Mouse (Mus musculus) adrenal gland, postnatal 36 days (tissue): ENCODE measurements around the gene C1qa. TPM values are rescaled to one million over a fixed set of nuclear protein-coding genes. Genes with fewer than 3 reads are reported as not detected.

Experiments
- DNase-seq, 2 experiments: peaks; one replicate each; pipeline ENCODE4 v3.0.0; 2021; ENCODE audit warnings: mixed read lengths in 1 of 2
- total RNA-seq, 2 experiments: library from RNA; stranded (reverse); gene quantifications; 2 replicates each; pipeline ENCODE4 v1.2.3; 2021

C1qa gene
- total RNA-seq, 2 experiments from 2014 or later: 44.1 to 72.9 TPM

- DNase-seq: no peak
Measured at GRCm38 (mm10) chr4:136904767-136905539, 6.3 kb upstream of the C1qa start.

DNA sequence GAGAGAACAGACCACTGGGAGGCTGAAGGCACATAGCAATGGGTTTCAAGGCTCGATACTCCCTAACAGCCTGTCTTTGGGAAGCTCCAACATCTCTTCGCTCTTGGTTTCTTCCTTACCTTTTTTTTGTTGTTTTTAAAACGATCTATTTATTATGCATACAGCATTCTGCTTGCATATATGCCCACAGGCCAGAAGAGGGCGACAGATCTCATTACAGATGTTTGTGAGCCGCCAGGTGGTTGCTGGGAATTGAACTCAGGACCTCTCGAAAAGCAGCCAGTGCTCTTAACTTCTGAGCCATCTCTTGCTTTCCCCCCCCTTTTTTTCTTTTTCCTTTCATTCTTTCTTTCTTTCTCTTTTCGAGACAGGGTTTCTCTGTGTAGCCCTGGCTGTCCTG is 551 bp upstream of the C1qa start:
- DNase-seq: no peak

GRCm38 (mm10) chr4:136898084-136898598 is 462 bp downstream of the C1qa start:
- DNase-seq: no peak

DNA sequence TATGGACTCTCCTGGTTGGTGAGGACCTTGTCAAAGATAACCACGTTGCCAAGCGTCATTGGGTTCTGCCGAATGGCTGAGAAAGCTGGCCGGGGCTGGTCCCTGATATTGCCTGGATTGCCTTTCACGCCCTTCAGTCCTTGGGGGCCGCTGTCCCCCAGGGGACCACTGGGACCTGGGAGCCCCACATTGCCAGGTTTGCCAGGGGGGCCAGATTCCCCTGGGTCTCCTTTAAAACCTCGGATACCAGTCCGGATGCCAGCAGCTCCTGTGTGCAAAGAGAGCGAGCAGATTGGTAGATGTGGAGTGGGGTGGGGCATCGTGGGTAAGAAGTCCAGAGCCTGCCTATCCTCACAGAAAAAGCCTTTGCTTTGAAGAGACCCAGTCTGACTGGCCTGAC is 2.1 kb downstream of the C1qa start:
- no peak for DNase-seq

DNA sequence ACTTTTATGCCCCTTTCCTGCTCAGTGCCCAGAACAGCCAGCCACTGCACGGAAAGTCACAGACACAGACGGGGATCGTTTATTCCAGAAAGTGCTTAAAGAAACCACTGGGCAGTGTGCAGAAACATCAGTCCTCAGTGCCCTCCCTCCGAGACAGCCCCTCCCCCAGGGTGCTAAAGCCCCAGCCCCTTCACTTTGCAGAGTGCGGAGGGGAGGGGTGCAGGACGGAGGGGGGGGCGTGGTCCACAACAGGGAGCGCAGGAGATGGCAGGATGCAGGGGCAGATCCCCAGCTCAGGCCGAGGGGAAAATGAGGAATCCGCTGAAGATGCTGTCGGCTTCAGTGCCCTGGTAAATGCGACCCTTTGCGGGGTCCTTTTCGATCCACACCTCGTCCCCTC is 2.7 kb downstream of the C1qa start:
- no peak for DNase-seq

- DNase-seq: no peak
Measured at GRCm38 (mm10) chr4:136894821-136895220, 3.8 kb downstream of the C1qa start.

- peak; percentile 24 to 35 for DNase-seq
Measured at GRCm38 (mm10) chr4:136893691-136894543, 4.7 kb downstream of the C1qa start.

DNA sequence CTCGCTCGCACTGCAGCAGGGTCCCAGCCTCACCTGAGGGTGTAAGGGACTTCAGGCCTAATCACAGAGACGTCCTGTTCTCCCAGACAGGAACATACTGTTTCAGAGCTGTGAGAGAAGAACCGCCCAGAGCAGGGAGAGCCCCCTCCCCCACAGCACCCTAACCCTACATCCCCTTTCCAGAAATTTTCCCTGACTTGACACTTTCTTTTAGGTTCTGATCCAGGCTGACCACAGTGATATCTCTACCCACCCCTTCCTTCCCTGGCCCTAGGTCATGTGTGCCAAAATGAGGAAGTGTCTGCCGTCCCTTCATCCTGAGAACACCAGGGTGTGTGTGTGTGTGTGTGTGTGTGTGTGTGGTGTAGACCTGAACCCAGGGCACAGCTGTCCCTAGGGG is 5.8 kb downstream of the C1qa start, which contains the start of gene C1qc:
Gene C1qc (minus strand): TSS at position 255 of the 400 bp plus-strand sequence.
- peak in 1 of 2 experiments; percentile 25 for DNase-seq

- DNase-seq: no peak
Measured at GRCm38 (mm10) chr4:136892371-136892770, 6.2 kb downstream of the C1qa start.

- DNase-seq: no peak
Measured at GRCm38 (mm10) chr4:136891115-136891514, 7.5 kb downstream of the C1qa start.

GRCm38 (mm10) chr4:136889981-136890380 is 8.6 kb downstream of the C1qa start:
- DNase-seq: no peak

- no peak for DNase-seq
Measured at GRCm38 (mm10) chr4:136887714-136888113, 10.9 kb downstream of the C1qa start.

- DNase-seq: peak in 1 of 2 experiments; percentile 29
Measured at GRCm38 (mm10) chr4:136886101-136886500, 12.5 kb downstream of the C1qa start, which contains the start of gene C1qb. TSS of gene C1qb (minus strand) at chr4:136886187.

DNA sequence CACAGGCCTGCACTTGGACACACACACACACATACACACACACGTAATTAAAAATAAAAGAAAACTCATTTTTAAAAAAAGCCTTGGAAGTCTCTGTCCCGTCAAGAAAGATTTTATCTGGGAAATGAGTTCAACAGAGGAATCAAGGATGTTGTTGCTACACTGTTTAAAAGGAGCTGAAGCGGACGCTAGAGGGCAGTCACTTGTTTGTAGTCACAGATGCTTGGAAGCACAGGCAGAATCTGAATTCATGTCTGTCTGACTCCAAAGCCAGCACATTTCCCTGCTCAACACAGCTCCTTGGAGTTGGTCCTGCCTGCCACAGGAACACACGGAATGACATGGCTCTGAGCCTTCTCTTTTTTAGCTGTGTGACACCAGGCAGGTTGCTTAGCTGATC is 20.0 kb downstream of the C1qa start:
- DNase-seq: peak; percentile 11 to 41

GRCm38 (mm10) chr4:136878171-136878570 is 20.4 kb downstream of the C1qa start:
- no peak for DNase-seq

DNA sequence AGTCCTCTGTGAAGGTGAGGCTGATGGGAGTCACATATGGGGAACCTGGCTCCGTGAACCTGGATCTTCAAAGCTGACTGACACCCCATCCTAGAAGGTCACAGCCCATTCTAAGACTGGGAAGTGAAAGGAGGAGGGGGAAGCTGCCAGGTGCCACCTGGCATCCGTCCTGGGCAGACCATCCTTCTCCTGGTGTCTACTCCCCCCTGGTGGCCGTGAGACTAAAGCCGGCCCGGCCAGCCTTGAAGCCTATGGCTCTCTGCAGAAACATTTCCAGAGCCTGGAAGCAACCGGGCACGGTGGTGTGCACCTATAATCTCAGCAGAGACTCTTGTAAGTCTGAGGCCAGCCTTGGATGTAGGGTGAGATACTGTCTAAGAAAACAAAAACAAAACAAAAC is 21.6 kb downstream of the C1qa start:
- peak; percentile 52 to 70 for DNase-seq

DNA sequence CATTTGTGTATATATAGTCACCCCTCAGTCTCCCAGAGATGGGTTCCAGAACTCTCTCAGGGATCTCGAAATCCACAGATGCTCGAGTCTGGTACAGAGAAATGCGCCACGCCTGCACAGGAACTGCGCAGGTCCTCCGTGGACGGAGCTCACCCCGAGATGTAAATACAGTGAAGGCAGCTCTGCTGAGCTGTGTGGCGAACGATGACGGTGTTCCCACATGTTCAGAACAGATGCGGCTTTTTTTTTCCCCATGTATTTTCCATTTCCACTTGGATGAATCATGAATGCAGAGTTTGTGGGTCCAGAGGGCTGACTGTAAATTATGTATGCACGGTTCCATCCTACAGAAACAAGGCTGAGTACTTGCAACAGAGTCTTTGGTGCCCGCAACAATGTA is 23.6 kb downstream of the C1qa start:
- DNase-seq: no peak

DNA sequence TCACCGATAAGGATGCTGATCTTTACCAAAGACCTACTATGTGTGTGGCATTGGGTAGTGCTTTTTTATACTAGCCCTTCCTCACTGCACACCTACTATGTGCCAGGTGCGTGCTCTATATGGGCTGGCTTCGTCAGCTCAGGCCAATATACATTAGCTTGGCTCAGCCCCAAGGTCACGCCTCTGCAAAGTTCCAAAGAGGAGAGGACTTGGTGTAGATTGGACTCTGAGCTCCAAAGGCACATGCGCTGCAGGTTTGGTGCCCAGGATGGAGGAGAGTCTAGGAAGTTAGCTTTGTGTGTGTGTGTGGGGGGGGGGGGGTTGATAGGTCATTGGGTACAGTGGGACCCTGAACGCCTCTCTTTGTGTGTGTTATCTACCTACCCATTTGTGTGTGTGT is 30.2 kb downstream of the C1qa start:
- no peak for DNase-seq

DNA sequence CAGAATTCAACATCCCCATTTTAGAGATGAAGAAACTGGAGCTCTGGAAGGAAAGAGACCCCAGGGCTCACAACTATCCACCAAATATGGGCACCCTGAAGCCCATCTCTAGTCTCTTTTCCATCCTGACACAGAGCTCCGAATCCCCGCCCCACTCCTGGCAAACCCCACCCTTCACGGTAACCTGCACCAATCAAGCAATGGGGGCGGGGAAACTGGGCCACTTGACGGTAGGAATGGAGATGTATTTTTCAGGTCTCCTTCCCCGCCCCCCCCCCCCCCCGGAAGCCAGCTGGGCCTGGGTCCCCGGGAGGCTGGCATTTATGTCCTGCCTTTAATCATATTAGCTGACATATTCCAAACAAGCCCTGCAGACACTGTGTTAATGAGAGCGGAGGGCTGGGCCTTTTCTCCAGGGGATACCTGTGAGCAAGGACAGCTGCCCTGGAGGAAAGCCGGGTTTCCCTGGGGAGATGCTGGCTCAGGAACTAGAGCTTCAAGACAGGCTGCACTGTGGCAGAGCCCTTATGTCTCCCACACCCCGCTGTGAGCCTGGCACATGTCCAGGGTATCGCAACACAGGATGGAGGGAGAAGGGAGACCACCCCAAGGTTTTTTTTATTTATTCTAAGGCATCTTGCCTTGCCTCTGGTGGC is 30.8 kb downstream of the C1qa start:
- no peak for DNase-seq

GRCm38 (mm10) chr4:136865531-136865930 is 33.1 kb downstream of the C1qa start:
- DNase-seq: no peak

DNA sequence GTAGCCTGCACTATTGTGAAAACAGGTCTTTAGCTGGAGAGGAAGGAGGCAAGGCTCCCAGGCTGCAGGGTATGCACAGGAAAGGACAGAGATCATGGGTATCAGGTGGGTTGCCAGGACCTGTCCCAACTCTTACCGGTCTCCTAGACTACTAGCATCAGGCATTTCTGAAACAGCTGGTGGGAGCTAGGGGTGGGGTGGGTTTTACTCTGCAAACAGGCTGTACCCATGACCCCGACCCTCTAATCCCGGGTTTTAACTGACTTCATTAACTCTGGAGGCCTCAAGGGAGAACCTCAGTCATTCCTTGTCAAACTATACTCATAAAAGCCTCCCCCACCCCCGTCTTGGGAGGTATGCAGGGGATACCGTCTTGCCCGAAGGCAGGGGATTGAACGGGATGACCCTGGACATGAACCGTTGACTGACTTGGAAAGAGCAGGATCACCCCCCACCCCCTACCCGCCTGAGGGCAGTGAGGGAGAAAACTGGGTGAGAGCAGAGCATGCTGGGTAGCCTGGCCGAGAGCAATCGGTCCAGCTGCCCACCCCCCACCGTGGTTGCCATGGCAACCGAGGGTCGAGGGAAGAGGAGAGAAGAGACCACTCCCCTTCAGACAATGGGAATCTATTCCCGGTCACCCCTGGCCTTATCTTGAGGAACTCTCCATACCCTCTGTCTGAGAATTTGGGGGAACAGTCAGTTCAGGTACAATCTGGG is 33.7 kb downstream of the C1qa start:
- DNase-seq: no peak

DNA sequence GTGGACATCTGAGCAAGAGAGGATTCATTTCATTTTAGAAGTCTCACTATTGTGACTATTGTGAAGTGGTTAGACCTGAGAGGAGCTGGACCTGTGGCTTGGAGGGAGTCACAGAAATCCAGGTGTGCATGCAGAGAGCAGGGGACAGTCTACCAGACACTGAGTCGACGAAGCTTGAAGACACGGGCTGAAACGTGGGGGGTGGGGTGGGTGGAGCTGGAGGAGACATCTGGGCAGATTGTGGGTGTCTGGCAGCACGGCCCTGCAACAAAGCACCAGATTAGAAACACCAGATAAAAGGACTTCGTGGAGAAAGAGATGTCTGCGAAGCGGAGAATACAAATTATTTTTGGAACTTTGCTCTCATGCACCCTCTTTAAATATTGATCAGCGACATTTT is 35.1 kb downstream of the C1qa start:
- DNase-seq: no peak
